In genomic region chr16:11322409-11323323, GRCm38 (mm10) we compare ENCODE assay signal across 7 mouse cellular contexts. TPM values are rescaled to one million over a fixed set of nuclear protein-coding genes. Genes with fewer than 3 reads are reported as not detected.
DNase-seq lines count a peak whose midpoint lies in the region; ATAC-seq lines count a peak whose summit lies in the region.

TSS of gene Snx29 (plus strand) at chr16:11322908.

- intact Hi-C loops in gastrocnemius, postnatal 36 days (cut with DNase I): loop anchor here (5.0 kb wide), 2 partner anchors 65 to 95 kb away; no protein-coding TSS in a partner anchor
- intact Hi-C loops in left cerebral cortex, postnatal 25 days (cut with DNase I): loop anchor here (2.0 kb wide), 2 partner anchors 68 to 96 kb away; partner anchors contain the start of gene Gspt1

- peak within 1 kb of the TSS; percentile 81 for H3K9ac ChIP-seq in intestine, embryonic 15.5 days

- DNase-seq in adrenal gland, adult 18-20 months (ENCODE audit: low spot score in 2 of 2): peak; percentile 99 to 100
- peak; percentile 95 for DNase-seq in embryo, embryonic 11 days
- peak; percentile 96 to 99 for DNase-seq in gastrocnemius, postnatal 36 days
- DNase-seq in left cerebral cortex, postnatal 25 days (ENCODE audit: low spot score in 2 of 2): peak; percentile 98
- peak; percentile 94 for DNase-seq in midbrain, embryonic 10.5 days (ENCODE audit: low spot score)
- DNase-seq in right cerebral cortex, postnatal 4 days: peak; percentile 99

- peak within 1 kb of the TSS; percentile 94 for H3K4me3 ChIP-seq in intestine, embryonic 15.5 days (replicated peaks)
- peak within 1 kb of the TSS; percentile 82 for H3K4me3 ChIP-seq in midbrain, embryonic 10.5 days

- ATAC-seq in intestine, embryonic 15.5 days: peak; percentile 99

- H3K27me3 ChIP-seq in intestine, embryonic 15.5 days (replicated peaks): no peaks in the 10 kb centered on the region
- no peaks in the 10 kb centered on the region for H3K27me3 ChIP-seq in midbrain, embryonic 10.5 days (ENCODE audit: low read depth, poor library complexity, severe bottlenecking)

- peak within 1 kb of the TSS; percentile 74 for H3K27ac ChIP-seq in intestine, embryonic 15.5 days
- H3K27ac ChIP-seq in midbrain, embryonic 10.5 days (replicated peaks): peak within 1 kb of the TSS; percentile 87

- H3K9me3 ChIP-seq in intestine, embryonic 15.5 days: no peaks in the 10 kb centered on the region
- no peaks in the 10 kb centered on the region for H3K9me3 ChIP-seq in midbrain, embryonic 10.5 days (replicated peaks)

- H3K4me1 ChIP-seq in intestine, embryonic 15.5 days (replicated peaks): peaks cover 10% of the 10 kb centered on the region; the same call in 1 of the 2 replicates
- H3K4me1 ChIP-seq in midbrain, embryonic 10.5 days: peaks cover 18% of the 10 kb centered on the region

- H3K4me2 ChIP-seq in intestine, embryonic 15.5 days (replicated peaks): peak within 1 kb of the TSS; percentile 92

- WGBS in intestine, embryonic 15.5 days: 4% methylated on average over 61 of the region's 61 CpGs
- 4% methylated on average over 61 of the region's 61 CpGs for WGBS in midbrain, embryonic 10.5 days

- H3K36me3 ChIP-seq in intestine, embryonic 15.5 days: no peaks in the 10 kb centered on the region
- no peaks in the 10 kb centered on the region for H3K36me3 ChIP-seq in midbrain, embryonic 10.5 days

RNA-seq across cellular contexts. Expression of gene Snx29, which starts in this region (rescaled TPM):
- total RNA-seq in adrenal gland, adult 18-20 months (2021): 10 to 100 TPM; 13.6 to 15.4 TPM
- total RNA-seq in gastrocnemius, postnatal 36 days (2021): 10 to 100 TPM in 1 of 2 experiments, 1 to 10 TPM in 1; 7.8 to 10.7 TPM
- 5.7 and 7.8 TPM in 2 replicates for polyA plus RNA-seq in intestine, embryonic 15.5 days (2015; fragmentation: Nextera tagmentation; extraction: Ambion mirVana)
- total RNA-seq in left cerebral cortex, postnatal 25 days (2021): 10 to 100 TPM; 19.4 to 24.4 TPM
- 9.7 and 12.9 TPM in 2 replicates for polyA plus RNA-seq in midbrain, embryonic 10.5 days (2016; fragmentation: Nextera tagmentation; extraction: Ambion mirVana)

Comparison
In these comparisons a context has a peak if more than half of its experiments do, and no peak if none do; other contexts are left out.
1. Peak in every context shown above with its lines: DNase-seq, ATAC-seq, H3K4me3 ChIP-seq and H3K27ac ChIP-seq.